Mouse (Mus musculus) E14TG2a.4 (cell line): ENCODE results near the gene Rabepk.

Experiments
- CTCF ChIP-seq: conservative IDR thresholded peaks from 2 replicates; pipeline ENCODE4 v1.5.1; 2014; ENCODE audit warnings: low read length
- POU5F1 ChIP-seq: IDR thresholded peaks from 2 replicates; pipeline ENCODE4 v1.6.1; 2014; ENCODE audit warnings: low read length, borderline replicate concordance

GRCm38 (mm10) chr2:34805364-34805950 is 5.7 kb upstream of the Rabepk start:
- TF ChIP-seq CTCF: no peak
- no peak for TF ChIP-seq POU5F1
